Comparison of ENCODE assay signal across 8 mouse cellular contexts in the genomic region with DNA sequence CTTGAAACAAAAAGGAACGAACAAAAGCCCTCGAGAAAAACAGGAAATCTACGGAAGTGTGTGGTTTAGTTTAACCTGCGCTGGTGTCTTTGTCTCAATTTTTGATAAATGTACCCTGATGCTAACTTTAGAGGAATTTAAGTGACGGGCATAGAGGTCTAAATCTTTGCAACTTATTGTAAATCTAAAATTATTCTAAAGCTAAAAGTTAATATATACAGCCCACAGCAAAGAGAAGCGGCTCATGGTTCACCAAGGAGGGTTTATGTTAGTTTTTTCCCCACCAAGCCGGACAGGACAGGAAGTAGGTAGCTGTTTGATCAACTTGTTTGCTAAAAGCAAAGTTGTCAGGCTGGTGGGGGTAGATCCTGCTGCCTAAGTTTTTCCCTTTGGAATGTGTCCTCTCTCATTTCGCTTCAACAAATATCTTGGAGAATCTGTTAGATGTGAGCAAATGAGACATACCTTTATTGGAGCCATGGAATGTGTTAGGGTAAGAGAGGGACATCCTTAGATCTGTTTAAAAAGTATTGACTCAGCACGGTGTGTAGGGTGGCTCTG. TPM values are rescaled to one million over a fixed set of nuclear protein-coding genes. Genes with fewer than 3 reads are reported as not detected.
A peak's percentile ranks its signal among the peaks of the same experiment; 100 is the strongest.
DNase-seq lines count a peak whose midpoint lies in the region; ATAC-seq and TF ChIP-seq lines count a peak whose summit lies in the region.

No protein-coding gene starts in this region.

- 0 out of 2 replicates have a peak, but pooled peaks cover 5% of the 10 kb centered on the region for H3K4me1 ChIP-seq in kidney, embryonic 15.5 days
- no peaks in the 10 kb centered on the region for H3K4me1 ChIP-seq in embryonic facial prominence, embryonic 11.5 days (ENCODE audit: control insufficient read depth, insufficient read depth, low read length)
- H3K4me1 ChIP-seq in intestine, embryonic 15.5 days (replicated peaks) = 0 out of 2 replicates have a peak, but pooled peaks cover 3% of the 10 kb centered on the region
- no peaks in the 10 kb centered on the region for H3K4me1 ChIP-seq in midbrain, postnatal 0 days (ENCODE audit: insufficient read depth, low read length)

- peak overlapping the region; percentile 62 for H3K4me3 ChIP-seq in kidney, embryonic 15.5 days (replicated peaks)
- H3K4me3 ChIP-seq in embryonic facial prominence, embryonic 11.5 days (ENCODE audit: low read depth, low read length) = peak overlapping the region; percentile 32
- peak overlapping the region; percentile 60 for H3K4me3 ChIP-seq in intestine, embryonic 15.5 days (replicated peaks)
- peak overlapping the region; percentile 47 for H3K4me3 ChIP-seq in midbrain, postnatal 0 days (ENCODE audit: low read depth, low read length)

- 44% methylated on average over 9 of the region's 9 CpGs for WGBS in kidney, embryonic 15.5 days
- 57% methylated on average over 9 of the region's 9 CpGs for WGBS in embryonic facial prominence, embryonic 11.5 days
- WGBS in intestine, embryonic 15.5 days = 28% methylated on average over 9 of the region's 9 CpGs
- WGBS in midbrain, postnatal 0 days = 60% methylated on average over 9 of the region's 9 CpGs

- DNase-seq in kidney, postnatal 14 days = no peak
- peak; percentile 21 for DNase-seq in embryonic facial prominence, embryonic 11.5 days (ENCODE audit: low spot score)
- DNase-seq in midbrain, postnatal 0 days (ENCODE audit: low spot score) = no peak
- DNase-seq in urinary bladder, postnatal 14 days (ENCODE audit: low spot score) = no peak
- no peak for DNase-seq in adrenal gland, adult 8-10 months
- DNase-seq in layer of hippocampus, postnatal 25 days (ENCODE audit: extremely low spot score in 1 of 2, low spot score in 1 of 2) = no peak

- no peak for TF ChIP-seq CTCF in midbrain, postnatal 0 days (IDR thresholded peaks at IDR 0.05)

- H3K27ac ChIP-seq in kidney, embryonic 15.5 days = peak overlapping the region; percentile 75; the same call in 1 of the 2 replicates
- H3K27ac ChIP-seq in embryonic facial prominence, embryonic 11.5 days (replicated peaks; ENCODE audit: low read depth, low read length) = no peak overlapping the region
- H3K27ac ChIP-seq in intestine, embryonic 15.5 days = peak overlapping the region; percentile 83
- no peak overlapping the region for H3K27ac ChIP-seq in midbrain, postnatal 0 days (ENCODE audit: low read depth, low read length)

- H3K9me3 ChIP-seq in kidney, embryonic 15.5 days (replicated peaks) = no peaks in the 10 kb centered on the region
- H3K9me3 ChIP-seq in embryonic facial prominence, embryonic 11.5 days (replicated peaks; ENCODE audit: control insufficient read depth, low read length) = no peaks in the 10 kb centered on the region
- H3K9me3 ChIP-seq in intestine, embryonic 15.5 days = no peaks in the 10 kb centered on the region
- H3K9me3 ChIP-seq in midbrain, postnatal 0 days (ENCODE audit: low read length) = no peaks in the 10 kb centered on the region

- peak overlapping the region; percentile 85 for H3K4me2 ChIP-seq in kidney, embryonic 15.5 days
- H3K4me2 ChIP-seq in embryonic facial prominence, embryonic 11.5 days (ENCODE audit: low read depth, low read length) = peak overlapping the region; percentile 43; the same call in 1 of the 2 replicates
- peak overlapping the region; percentile 86 for H3K4me2 ChIP-seq in intestine, embryonic 15.5 days (replicated peaks)
- peak overlapping the region; percentile 89 for H3K4me2 ChIP-seq in midbrain, postnatal 0 days (ENCODE audit: low read depth, low read length, poor library complexity, severe bottlenecking)

- ATAC-seq in kidney, embryonic 15.5 days (replicated peaks; ENCODE audit: low FRiP score) = no peak
- no peak for ATAC-seq in embryonic facial prominence, embryonic 11.5 days (replicated peaks; ENCODE audit: insufficient number of reproducible peaks, low FRiP score, low TSS enrichment, low read depth)
- 0 out of 2 replicates have a peak, but pooled peaks have one; percentile 18 for ATAC-seq in intestine, embryonic 15.5 days
- ATAC-seq in midbrain, postnatal 0 days (ENCODE audit: low FRiP score) = no peak

- H3K36me3 ChIP-seq in kidney, embryonic 15.5 days = peaks cover 18% of the 10 kb centered on the region
- H3K36me3 ChIP-seq in embryonic facial prominence, embryonic 11.5 days (replicated peaks; ENCODE audit: control insufficient read depth, insufficient read depth, low read depth, low read length) = no peaks in the 10 kb centered on the region
- H3K36me3 ChIP-seq in intestine, embryonic 15.5 days = 0 out of 2 replicates have a peak, but pooled peaks cover 5% of the 10 kb centered on the region
- peaks cover 6% of the 10 kb centered on the region for H3K36me3 ChIP-seq in midbrain, postnatal 0 days (ENCODE audit: insufficient read depth, low read length)

- no peak overlapping the region for H3K9ac ChIP-seq in kidney, embryonic 15.5 days
- H3K9ac ChIP-seq in embryonic facial prominence, embryonic 11.5 days (replicated peaks; ENCODE audit: low read length) = no peak overlapping the region
- H3K9ac ChIP-seq in intestine, embryonic 15.5 days = peak overlapping the region; percentile 76; the same call in 1 of the 2 replicates
- no peak overlapping the region; the same call in 1 of the 2 replicates for H3K9ac ChIP-seq in midbrain, postnatal 0 days (replicated peaks; ENCODE audit: low read length, poor library complexity, severe bottlenecking)

- no peaks in the 10 kb centered on the region for H3K27me3 ChIP-seq in kidney, embryonic 15.5 days
- no peaks in the 10 kb centered on the region for H3K27me3 ChIP-seq in embryonic facial prominence, embryonic 11.5 days (ENCODE audit: control insufficient read depth, insufficient read depth, low read length)
- no peaks in the 10 kb centered on the region for H3K27me3 ChIP-seq in intestine, embryonic 15.5 days (replicated peaks)
- peaks cover 3% of the 10 kb centered on the region; the same call in 1 of the 2 replicates for H3K27me3 ChIP-seq in midbrain, postnatal 0 days (ENCODE audit: insufficient read depth, low read length)

RNA-seq across cellular contexts. Expression of gene Ccdc125, which starts 0.7 kb away (rescaled TPM):
- 6.3 and 8.0 TPM in 2 replicates for polyA plus RNA-seq in kidney, embryonic 15.5 days (2015; fragmentation: Nextera tagmentation; extraction: Ambion mirVana)
- polyA plus RNA-seq in embryonic facial prominence, embryonic 11.5 days (2014; fragmentation: Nextera tagmentation; extraction: Ambion mirVana) = 4.0 and 4.1 TPM in 2 replicates
- polyA plus RNA-seq in intestine, embryonic 15.5 days (2015; fragmentation: Nextera tagmentation; extraction: Ambion mirVana) = 6.9 and 7.3 TPM in 2 replicates
- 1.7 and 1.8 TPM in 2 replicates for total RNA-seq in midbrain, postnatal 0 days (2014; rRNA removed)
- 0.81 and 0.86 TPM in 2 replicates for polyA plus RNA-seq in midbrain, postnatal 0 days (2015; fragmentation: Nextera tagmentation; extraction: Ambion mirVana)
- 1 to 10 TPM in 2 of 4 experiments, under 1 TPM in 2; 0.67 to 1.6 (median 0.98) TPM for total RNA-seq in adrenal gland, adult 8-10 months (2022)
- total RNA-seq in layer of hippocampus, postnatal 25 days (2021) = under 1 TPM; 0.17 to 0.42 TPM

RNA-seq across cellular contexts. Expression of gene Taf9, which starts 18.9 kb away (rescaled TPM):
- polyA plus RNA-seq in kidney, embryonic 15.5 days (2015; fragmentation: Nextera tagmentation; extraction: Ambion mirVana) = 13.7 and 13.9 TPM in 2 replicates
- polyA plus RNA-seq in embryonic facial prominence, embryonic 11.5 days (2014; fragmentation: Nextera tagmentation; extraction: Ambion mirVana) = 20.2 and 25.7 TPM in 2 replicates
- polyA plus RNA-seq in intestine, embryonic 15.5 days (2015; fragmentation: Nextera tagmentation; extraction: Ambion mirVana) = 5.7 and 9.1 TPM in 2 replicates
- 41.5 and 58.3 TPM in 2 replicates for total RNA-seq in midbrain, postnatal 0 days (2014; rRNA removed)
- 45.9 and 51.3 TPM in 2 replicates for polyA plus RNA-seq in midbrain, postnatal 0 days (2015; fragmentation: Nextera tagmentation; extraction: Ambion mirVana)
- 10 to 100 TPM in 2 of 4 experiments, 1 to 10 TPM in 2; 8.3 to 15.0 (median 10.0) TPM for total RNA-seq in adrenal gland, adult 8-10 months (2022)
- 10 to 100 TPM; 20.8 to 23.3 TPM for total RNA-seq in layer of hippocampus, postnatal 25 days (2021)

RNA-seq across cellular contexts. Expression of gene Rad17, which starts 19.4 kb away (rescaled TPM):
- polyA plus RNA-seq in kidney, embryonic 15.5 days (2015; fragmentation: Nextera tagmentation; extraction: Ambion mirVana) = 21.0 and 24.0 TPM in 2 replicates
- polyA plus RNA-seq in embryonic facial prominence, embryonic 11.5 days (2014; fragmentation: Nextera tagmentation; extraction: Ambion mirVana) = 32.3 and 38.8 TPM in 2 replicates
- polyA plus RNA-seq in intestine, embryonic 15.5 days (2015; fragmentation: Nextera tagmentation; extraction: Ambion mirVana) = 17.1 and 19.3 TPM in 2 replicates
- 13.5 and 17.7 TPM in 2 replicates for total RNA-seq in midbrain, postnatal 0 days (2014; rRNA removed)
- polyA plus RNA-seq in midbrain, postnatal 0 days (2015; fragmentation: Nextera tagmentation; extraction: Ambion mirVana) = 12.3 and 14.0 TPM in 2 replicates
- total RNA-seq in adrenal gland, adult 8-10 months (2022) = 10 to 100 TPM; 20.8 to 24.1 (median 22.3) TPM
- total RNA-seq in layer of hippocampus, postnatal 25 days (2021) = 10 to 100 TPM; 13.2 to 14.0 TPM

RNA-seq across cellular contexts. Expression of gene Ak6, which starts 19.5 kb away (rescaled TPM):
- 268 and 298 TPM in 2 replicates for polyA plus RNA-seq in kidney, embryonic 15.5 days (2015; fragmentation: Nextera tagmentation; extraction: Ambion mirVana)
- 357 and 362 TPM in 2 replicates for polyA plus RNA-seq in embryonic facial prominence, embryonic 11.5 days (2014; fragmentation: Nextera tagmentation; extraction: Ambion mirVana)
- 258 and 271 TPM in 2 replicates for polyA plus RNA-seq in intestine, embryonic 15.5 days (2015; fragmentation: Nextera tagmentation; extraction: Ambion mirVana)
- total RNA-seq in midbrain, postnatal 0 days (2014; rRNA removed) = 136 and 141 TPM in 2 replicates
- 317 and 334 TPM in 2 replicates for polyA plus RNA-seq in midbrain, postnatal 0 days (2015; fragmentation: Nextera tagmentation; extraction: Ambion mirVana)
- 10 to 100 TPM; 63.5 to 73.0 (median 71.1) TPM for total RNA-seq in adrenal gland, adult 8-10 months (2022)
- total RNA-seq in layer of hippocampus, postnatal 25 days (2021) = 10 to 100 TPM; 93.3 to 93.7 TPM

RNA-seq across cellular contexts. Expression of gene Marveld2, which starts 53.5 kb away (rescaled TPM):
- 14.0 and 15.3 TPM in 2 replicates for polyA plus RNA-seq in kidney, embryonic 15.5 days (2015; fragmentation: Nextera tagmentation; extraction: Ambion mirVana)
- 5.6 TPM in 2 replicates for polyA plus RNA-seq in embryonic facial prominence, embryonic 11.5 days (2014; fragmentation: Nextera tagmentation; extraction: Ambion mirVana)
- 27.3 and 27.4 TPM in 2 replicates for polyA plus RNA-seq in intestine, embryonic 15.5 days (2015; fragmentation: Nextera tagmentation; extraction: Ambion mirVana)
- 1.4 and 3.4 TPM in 2 replicates for total RNA-seq in midbrain, postnatal 0 days (2014; rRNA removed)
- 2.1 and 2.3 TPM in 2 replicates for polyA plus RNA-seq in midbrain, postnatal 0 days (2015; fragmentation: Nextera tagmentation; extraction: Ambion mirVana)
- total RNA-seq in adrenal gland, adult 8-10 months (2022) = 1 to 10 TPM in 1 of 4 experiments, under 1 TPM in 3; 0.61 to 1.4 (median 0.83) TPM
- total RNA-seq in layer of hippocampus, postnatal 25 days (2021) = 1 to 10 TPM; 1.1 to 1.2 TPM

Comparison
In these comparisons a context has a peak if more than half of its experiments do, and no peak if none do; other contexts are left out.
1. H3K27ac ChIP-seq: peak in kidney, embryonic 15.5 days (single experiment) and intestine, embryonic 15.5 days (single experiment); none in embryonic facial prominence, embryonic 11.5 days (single experiment) and midbrain, postnatal 0 days (single experiment).
2. Peak in every context shown above with its lines, with median percentiles within 50 percentile points of each other: H3K4me2 ChIP-seq and H3K4me3 ChIP-seq.